Mouse (Mus musculus): Measurements from ENCODE around the gene Blcap.

Blcap gene

DNA sequence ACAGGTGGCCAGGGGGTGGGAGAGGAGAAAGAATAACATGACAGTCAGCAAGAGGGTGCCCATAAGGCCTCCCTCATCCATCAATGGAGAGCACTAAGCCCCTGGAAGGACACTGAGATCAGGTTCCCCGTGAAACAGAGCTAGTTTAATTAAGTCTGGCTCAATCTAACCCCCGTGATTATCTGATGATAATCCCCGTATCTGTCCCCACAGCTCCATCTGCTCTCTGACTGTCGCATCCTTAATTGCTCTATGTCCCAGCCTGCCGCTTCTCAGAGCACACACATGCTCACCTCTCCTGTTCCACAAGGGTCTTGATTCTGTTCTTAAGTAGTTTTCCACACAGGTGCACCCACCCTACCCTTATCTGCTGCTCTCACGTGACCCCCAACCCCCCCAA lies 53.5 kb downstream of the Blcap start:
- DNase-seq = no peak

DNA sequence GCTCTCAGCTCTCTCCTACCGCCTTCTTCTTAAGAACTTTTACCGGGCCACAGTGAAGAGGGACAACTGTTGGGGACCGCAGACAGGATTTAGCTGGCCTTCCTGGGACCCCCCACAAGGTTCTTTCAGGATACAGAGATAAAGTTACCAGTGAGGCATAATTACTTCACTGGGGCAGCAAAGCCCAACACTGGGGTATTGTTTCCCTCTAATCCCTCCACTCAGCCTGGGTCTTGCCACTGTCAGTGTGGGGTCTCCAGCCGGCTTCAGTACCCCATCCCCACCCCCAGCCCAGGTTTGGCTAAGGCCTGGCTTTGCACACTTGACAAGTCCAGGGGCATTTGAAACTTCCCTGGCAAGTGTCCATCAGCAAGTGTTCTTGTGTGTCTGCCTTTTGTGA lies 56.7 kb downstream of the Blcap start:
- DNase-seq = no peak

DNA sequence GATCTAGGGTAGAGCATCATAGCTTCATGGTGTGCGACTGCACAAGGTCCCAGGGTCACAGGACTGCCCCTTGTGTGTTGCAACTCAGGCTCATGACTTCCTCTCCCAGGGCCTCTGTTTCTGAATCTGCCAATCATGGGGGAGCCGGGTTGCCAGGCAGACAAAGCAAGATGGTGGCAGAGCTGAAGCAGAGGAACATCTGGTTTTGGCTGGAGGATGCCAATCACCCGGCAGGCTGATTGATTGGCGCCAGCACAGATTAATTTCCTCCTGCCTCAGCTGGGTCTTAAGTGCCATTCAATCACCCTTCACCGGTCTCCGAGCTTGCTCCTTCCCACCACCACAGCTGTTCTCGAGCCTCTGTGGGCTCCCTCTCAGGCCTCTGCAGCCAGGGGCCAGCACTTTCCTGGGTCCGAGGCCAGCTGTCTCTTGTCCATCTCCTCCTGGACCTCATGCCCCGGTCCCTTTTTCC lies 57.3 kb downstream of the Blcap start:
- DNase-seq = peak; percentile 15

DNA sequence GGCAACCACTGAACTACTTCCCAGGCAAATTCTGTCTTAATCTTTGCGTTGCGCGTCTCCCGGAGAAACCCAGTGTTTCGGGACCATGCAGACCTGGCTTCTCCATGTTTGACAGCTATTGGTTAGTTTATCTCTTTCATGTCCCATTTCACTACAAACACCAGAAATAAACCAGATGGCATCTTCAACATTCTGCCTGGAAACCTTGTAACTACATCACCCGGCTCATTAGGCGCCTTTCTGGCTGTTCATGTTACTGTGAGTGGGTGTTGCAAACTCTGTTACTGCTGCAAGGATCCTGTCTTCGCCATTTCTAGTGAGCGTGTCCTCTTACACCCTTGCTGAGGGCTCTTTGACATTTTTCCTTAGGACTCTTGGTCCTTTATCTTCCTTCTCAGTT lies 58.2 kb downstream of the Blcap start:
- DNase-seq = no peak

DNA sequence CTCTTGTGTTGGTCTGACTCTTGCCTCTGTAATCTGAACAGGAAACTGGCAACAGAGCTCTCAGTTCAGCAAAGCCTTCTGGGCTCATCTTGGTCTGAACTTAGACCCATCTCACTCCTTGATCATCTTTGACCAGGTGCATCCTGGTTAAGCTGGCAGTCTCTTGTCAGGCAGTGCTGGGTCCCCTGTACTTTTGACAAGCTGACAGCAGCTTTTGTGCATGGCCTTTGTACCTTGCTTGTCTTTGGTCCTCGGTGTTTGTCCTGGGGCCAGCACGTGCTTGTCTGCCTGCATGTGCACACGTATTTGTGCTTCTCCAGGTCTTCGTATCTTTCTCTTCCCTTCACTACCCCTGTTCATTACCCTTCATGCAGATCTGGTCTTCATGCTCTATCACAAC lies 61.0 kb downstream of the Blcap start:
- no peak for DNase-seq

DNA sequence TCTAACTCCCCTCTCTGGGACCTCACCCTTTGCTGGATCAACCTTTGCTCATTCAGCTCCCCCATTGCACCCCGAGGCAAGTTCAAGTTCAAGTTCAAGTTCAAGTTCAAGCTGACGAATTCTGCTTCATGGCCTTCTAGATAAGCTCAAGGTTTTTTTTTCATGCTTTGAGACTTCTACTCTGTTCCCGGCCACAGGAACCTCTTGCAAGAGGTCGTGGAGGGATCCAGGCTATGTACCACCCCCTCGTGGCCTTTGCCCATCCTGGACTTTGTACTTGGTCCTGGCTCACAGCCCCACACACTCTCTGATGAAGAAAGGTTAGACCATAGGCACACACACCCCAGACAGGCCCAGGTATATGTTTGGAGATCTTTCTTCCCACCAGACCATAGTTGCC lies 61.9 kb downstream of the Blcap start:
- DNase-seq = no peak

DNA sequence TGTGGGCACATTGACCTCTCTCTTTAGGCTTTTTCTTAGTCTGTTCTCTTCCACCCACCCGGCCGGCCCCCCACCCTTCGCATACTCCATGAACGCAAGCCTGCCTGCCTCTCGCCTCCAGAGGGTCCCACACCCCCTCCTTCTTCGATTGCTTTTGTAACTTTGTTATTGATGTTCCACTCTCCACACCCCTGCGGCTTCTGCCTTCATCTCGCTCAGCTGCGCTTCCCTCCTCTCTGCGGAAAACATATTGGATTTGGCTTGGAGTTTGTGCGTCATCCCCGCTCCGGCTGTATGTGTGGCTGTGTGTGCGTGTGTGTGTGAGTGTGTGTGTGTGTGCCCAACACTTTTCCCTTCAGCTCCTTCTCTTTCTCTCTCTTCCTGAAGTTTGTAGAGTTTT lies 64.3 kb downstream of the Blcap start:
- DNase-seq = peak; percentile 60

Data from lung, postnatal 10 days (tissue).